Mouse (Mus musculus): ENCODE measurements around the gene Kcne2.

Kcne2 gene

DNA sequence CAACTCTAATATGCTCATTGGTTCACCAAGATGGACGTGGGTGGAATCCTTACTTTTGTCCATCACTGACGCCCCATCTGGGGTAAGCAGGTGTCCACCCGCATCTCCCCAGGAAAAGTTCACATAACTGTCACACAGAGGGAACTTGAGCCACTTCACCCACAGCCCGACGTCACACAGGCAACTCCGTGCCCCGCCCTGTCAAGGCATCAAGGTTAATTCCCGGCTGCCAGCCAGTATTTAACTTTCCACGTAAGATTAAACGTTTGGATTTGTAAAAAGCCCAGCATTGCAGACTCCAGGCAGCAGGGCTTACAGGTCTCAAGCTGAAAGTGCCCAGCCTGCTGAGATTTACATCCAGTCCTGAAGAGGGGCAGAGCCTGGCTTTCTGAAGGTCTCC lies at the start of gene Kcne2:
TSS of gene Kcne2 (plus strand) at position 289 of the 400 bp plus-strand sequence.
- no peak for DNase-seq (ENCODE audit: low spot score)

- no peak for DNase-seq (ENCODE audit: low spot score)
These were observed 46.3 kb upstream of the Kcne2 start for GRCm38 (mm10) chr16:92245909-92246308.

DNA sequence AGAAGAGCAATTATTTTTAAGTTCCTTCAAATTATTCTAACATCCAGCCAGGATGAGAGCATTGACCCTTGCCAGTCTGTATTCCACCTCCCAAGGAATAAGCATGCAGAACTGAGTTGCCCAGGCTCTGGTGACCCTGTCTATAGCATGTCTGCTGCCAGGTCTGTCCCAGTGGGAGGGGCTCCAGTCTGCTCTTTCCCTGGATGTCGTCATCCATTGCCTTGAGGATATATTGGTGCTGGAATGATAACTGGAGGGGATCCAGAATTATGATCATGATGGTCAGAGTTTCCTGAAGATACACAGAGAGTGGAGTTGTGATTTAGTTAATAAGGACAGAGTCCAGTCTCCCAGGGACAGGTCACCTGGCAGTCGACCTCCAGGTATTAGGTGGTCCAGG lies 45.2 kb upstream of the Kcne2 start:
- no peak for DNase-seq (ENCODE audit: low spot score)

- DNase-seq (ENCODE audit: low spot score): no peak
These were observed 44.5 kb upstream of the Kcne2 start for GRCm38 (mm10) chr16:92247700-92248099.

DNA sequence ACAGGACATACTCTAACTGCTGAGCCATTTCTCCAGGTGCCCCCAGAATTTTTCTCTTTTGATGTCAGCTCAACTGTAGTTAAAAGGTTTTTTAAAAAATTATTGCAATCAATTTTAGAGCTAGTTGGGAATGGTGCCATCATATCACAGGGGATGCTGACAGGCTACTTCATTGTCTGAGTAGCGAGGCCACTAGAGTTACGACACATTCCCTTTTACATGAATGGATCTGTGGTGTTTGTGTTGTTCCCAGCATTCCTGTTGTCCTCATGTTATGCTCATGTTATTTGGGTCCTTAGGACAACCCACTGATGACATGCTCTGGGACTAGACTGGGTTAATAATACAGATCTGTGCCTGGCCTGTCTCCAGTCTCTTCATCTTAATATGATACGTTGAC lies 42.5 kb upstream of the Kcne2 start:
- no peak for DNase-seq (ENCODE audit: low spot score)

GRCm38 (mm10) chr16:92250452-92250851 lies 41.7 kb upstream of the Kcne2 start:
- DNase-seq (ENCODE audit: low spot score): no peak

GRCm38 (mm10) chr16:92254316-92254715 lies 37.9 kb upstream of the Kcne2 start:
- no peak for DNase-seq (ENCODE audit: low spot score)

DNA sequence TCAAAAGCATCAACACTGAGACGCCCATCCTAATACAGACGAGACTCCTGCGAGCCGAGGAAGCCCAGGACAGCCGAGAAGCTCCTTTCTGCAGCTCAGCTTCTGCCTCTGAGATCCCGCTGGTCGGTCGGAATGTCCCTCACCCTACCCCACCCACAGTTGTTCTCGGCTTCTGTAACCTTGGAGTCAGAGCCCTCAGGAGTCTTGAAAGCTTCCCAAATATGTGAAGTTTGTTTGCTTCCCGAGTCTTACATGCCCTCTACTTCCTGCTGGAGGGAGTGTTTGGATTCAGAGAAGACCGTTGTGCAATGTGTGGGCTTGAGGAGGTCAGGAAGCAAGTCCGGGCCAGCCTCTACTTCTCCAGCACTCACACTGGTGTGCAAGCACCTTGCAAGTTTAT lies 24.3 kb upstream of the Kcne2 start:
- no peak for DNase-seq (ENCODE audit: low spot score)

DNA sequence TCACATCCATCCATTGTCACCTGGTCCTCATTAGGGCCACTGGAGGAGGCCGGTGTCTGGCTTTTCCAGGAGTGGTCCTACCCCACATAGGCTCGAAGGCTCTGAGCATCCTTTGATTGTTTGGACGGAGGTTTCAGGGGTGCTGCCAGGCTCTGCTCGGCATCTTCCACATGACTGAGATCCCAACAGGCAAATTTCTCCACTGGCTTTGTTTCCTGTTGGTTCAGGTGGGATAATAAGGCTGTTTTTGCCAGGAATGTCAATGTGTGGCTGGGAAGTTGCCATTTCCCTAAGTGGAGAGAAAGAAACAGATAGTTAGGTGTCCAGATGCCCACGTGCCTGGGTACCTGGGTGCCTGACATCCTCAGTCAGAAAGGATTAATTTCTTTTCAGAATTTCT lies 17.7 kb upstream of the Kcne2 start:
- DNase-seq (ENCODE audit: low spot score): no peak

GRCm38 (mm10) chr16:92275526-92275925 lies 16.7 kb upstream of the Kcne2 start:
- no peak for DNase-seq (ENCODE audit: low spot score)

DNA sequence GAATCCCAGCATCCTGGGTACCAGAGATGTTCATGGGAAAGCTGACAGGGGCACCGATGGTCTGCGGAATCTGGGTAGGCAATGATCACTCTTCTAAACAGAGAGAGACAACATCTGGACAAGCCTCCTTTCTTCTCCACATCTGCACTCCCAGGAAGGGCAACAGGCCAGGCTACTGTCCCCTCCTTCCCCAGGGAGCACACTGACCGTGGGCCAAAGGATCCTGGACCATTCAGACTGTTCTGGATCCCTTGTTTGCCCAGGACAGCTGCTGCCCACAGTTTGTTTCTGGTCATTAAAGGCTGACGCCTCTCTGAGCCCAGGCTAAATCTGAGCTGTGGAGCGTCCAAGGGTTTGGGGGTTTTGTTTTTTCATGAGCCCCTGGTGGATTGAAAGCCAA lies 9.5 kb upstream of the Kcne2 start:
- no peak for DNase-seq (ENCODE audit: low spot score)

DNA sequence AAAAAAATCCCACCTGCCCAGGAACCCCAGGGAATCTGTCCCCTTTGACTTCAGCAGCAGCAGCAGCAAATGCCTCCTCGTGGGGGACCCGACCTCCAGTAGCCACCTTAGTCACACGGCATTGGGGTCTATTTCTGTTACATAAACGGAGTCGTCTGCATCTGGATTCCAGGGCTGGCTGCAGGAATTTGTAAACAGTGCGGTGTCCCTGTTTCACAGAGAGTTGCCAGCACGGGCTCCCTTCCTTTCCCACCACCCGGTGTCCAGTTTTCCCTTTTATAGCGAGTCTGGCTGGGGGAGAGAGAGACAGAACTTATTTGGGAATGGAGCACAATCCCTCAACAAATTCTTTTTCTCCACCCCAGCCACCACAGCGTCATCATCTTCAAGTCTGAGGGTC lies 7.1 kb upstream of the Kcne2 start:
- no peak for DNase-seq (ENCODE audit: low spot score)

DNA sequence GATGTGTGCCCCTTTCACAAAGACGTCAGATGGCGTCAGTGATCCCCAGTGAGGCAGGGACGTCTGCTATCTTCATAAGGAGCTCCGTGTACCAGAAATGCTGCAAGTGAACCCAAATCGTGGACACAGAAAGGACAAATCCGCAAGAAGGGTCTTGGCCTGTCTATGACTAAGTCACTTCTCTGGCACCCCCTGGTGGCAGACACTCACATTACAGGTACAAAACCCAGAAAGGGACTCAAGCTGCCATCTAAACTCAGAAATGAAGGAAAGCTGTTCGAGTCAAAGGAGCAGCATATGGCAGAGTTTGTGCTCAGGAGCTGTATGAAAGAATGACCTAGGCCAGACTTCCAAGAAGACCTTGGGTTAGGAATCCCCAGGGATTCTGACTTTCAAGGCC lies 5.6 kb upstream of the Kcne2 start:
- peak; percentile 89 for DNase-seq (ENCODE audit: low spot score)

- peak; percentile 21 for DNase-seq (ENCODE audit: low spot score)
These were observed 3.4 kb upstream of the Kcne2 start for GRCm38 (mm10) chr16:92288778-92289177.

DNA sequence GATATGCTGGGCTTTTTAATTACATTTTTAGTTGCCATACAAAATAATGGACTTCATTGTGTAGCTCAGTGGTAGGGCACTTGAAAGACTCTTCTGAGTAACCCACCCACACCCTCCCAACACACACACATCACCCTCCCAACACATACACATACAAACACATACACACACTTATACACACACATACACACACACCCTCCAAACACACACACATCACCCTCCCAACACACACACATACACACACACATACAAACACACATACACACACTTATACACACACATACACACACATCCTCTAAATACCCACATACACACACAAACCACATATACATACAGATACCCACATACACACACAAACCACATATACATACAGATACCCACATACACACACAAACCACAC lies 2.1 kb upstream of the Kcne2 start:
- DNase-seq (ENCODE audit: low spot score): no peak

DNA sequence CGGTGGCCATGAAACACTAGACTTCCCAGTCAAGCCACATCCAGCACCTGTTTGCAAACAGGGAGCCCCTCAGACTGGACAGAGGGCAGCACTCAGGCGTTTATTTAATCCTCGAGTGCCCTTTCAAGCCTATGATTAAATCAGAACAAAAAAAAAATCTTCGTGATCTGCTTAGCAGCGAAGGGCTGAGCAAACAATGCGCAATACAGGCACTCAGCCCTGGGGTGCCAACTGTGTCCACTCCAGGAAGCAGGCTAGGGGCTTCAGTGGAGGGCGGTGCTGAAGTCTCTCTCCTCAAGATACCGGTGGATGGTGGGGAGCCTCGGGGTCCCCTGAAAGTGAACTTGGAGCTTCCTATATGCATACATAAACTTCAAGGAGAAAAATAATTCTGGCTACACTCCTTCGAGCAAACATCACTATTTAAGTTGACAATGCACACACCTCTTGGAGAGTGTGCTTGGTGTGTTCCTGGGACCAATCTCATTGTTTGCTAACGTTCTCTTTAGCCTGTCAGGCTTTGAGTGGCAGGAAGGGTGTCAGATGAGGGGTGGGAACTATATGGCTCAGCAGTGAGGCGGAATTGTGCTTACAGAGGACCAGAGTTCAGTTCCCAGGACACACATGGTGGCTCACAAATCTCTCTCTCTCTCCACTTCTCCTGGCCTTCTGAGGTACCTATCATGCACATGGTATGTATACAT lies 2.2 kb downstream of the Kcne2 start:
- DNase-seq (ENCODE audit: low spot score): no peak

DNA sequence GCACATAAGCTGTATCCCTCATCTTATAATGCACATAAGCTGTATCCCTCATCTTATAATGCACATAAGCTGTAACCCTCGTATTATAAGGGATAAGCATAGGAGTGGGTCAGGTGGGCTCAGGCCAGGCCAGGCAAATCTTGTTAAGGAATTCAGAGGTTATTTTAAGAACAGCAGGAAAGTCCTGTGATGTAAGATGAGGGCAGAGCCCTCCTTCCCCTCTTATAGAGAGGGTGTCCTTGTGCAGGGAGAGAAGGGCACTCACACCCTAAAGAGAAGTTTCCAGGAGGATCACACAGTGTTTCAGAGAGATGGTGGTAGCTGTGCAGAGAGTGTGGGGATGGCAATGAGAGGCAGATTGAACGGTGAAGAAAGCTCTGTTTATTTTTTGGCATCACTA lies 3.1 kb downstream of the Kcne2 start:
- no peak for DNase-seq (ENCODE audit: low spot score)

GRCm38 (mm10) chr16:92300649-92301411 lies 8.6 kb downstream of the Kcne2 start, which contains the start of gene Smim11:
TSS of gene Smim11 (plus strand) at chr16:92301286.
- DNase-seq (ENCODE audit: low spot score): peak; percentile 96

GRCm38 (mm10) chr16:92301412-92301806 lies 9.2 kb downstream of the Kcne2 start:
- no peak for DNase-seq (ENCODE audit: low spot score)

- DNase-seq (ENCODE audit: low spot score): no peak
These were observed 9.8 kb downstream of the Kcne2 start for GRCm38 (mm10) chr16:92301989-92302388.

DNA sequence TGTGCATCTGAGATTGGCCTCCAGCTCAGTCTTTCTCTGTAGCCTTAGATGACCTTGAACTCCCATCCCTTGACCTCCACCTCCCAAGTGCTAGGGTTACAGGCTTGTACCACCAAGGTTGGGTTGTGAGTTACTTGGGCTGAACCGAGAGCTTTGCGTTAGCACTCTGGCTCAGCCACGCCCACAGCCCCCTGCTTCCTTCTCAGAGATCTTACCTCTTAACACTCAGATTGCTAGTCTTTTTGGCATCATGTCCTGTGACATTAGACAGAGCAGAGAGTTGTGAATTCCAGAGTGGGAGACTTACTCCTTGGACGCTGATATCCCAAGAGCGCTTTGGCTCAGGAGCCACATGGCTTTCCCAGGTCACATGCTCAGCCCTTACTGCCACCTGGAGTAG lies 10.3 kb downstream of the Kcne2 start:
- no peak for DNase-seq (ENCODE audit: low spot score)

DNA sequence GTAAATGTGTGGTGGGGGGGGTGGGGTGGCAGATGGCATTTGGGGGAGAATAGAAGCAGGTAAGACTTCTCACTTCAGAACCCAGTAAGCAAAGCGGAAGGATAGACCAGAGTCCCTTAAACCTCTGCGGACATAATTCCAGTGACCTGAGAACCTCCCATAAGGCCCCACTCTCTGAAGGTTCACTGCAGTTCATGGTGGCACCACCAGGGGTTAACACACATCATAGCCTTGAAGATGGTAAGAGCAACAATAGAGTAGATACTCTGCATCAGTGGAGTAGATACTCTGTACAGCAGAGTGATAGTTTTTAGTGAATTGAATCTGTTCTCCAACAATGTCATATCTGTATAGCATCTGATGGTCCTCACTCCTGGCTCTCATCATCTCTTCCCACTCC lies 13.3 kb downstream of the Kcne2 start:
- DNase-seq (ENCODE audit: low spot score): no peak

DNA sequence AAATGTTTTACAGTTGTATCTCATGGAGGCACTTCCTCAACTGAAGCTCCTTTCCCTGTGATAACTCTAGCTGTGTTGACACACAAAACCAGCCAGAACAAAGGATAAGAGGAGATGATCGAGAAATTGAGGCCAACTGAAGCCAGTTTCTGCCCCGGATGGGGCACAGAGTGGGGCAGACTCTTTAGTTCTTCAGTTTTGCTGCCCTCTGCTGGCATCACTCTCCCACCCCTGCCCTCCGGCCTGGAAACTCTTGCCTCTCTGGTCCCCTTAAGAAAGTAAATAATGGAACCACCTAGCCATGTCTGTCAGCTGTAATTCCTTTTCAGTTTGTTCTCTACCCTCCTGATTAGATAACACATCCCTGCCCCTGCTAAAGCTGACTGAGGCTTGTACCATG lies 15.8 kb downstream of the Kcne2 start:
- DNase-seq (ENCODE audit: low spot score): no peak

GRCm38 (mm10) chr16:92309126-92309525 lies 16.9 kb downstream of the Kcne2 start:
- no peak for DNase-seq (ENCODE audit: low spot score)
